Comparison of ENCODE assay signal across 12 mouse cellular contexts in the genomic region with DNA sequence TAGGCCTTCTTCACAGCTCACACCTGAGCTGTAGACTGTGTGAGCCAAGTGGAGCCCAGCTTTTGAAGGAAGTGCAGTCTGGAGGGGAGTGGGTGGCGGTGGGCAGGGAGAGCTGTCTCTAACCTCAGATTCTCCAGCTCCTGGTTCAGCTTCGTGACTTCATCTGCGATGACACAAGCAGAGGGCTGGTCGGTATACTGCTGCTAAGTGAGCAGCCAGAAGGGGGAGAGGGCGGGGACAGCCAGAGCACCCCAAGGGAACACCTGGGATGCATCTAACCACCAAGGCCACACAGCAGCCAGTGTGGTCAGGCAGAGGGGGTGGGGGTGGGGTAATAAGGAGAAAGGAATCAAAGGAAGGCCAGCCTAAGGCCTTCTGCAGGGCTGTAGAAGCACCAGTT. TPM values are rescaled to one million over a fixed set of nuclear protein-coding genes. Genes with fewer than 3 reads are reported as not detected.
DNase-seq lines count a peak whose midpoint lies in the region; ATAC-seq and TF ChIP-seq lines count a peak whose summit lies in the region.
"Had no signal": no experiment of that assay in that cellular context is flagged by ENCODE, and none has a peak within 500 bp of the region (broad histone marks: within the 10 kb centered on the region; RNA-seq: fewer than 3 reads in every experiment).

No protein-coding gene starts in this region.

- peaks cover 11% of the 10 kb centered on the region for H3K4me1 ChIP-seq in heart, embryonic 12.5 days (replicated peaks)
- H3K4me1 ChIP-seq in lung, postnatal 0 days (ENCODE audit: insufficient read depth, low read depth, low read length) = peaks cover 7% of the 10 kb centered on the region; the same call in 1 of the 2 replicates
- peaks cover 10% of the 10 kb centered on the region for H3K4me1 ChIP-seq in intestine, embryonic 15.5 days (replicated peaks)

- no peak for ATAC-seq in heart, embryonic 12.5 days (ENCODE audit: insufficient number of reproducible peaks, low FRiP score)
- no peak for ATAC-seq in lung, postnatal 0 days
- ATAC-seq in intestine, embryonic 15.5 days = no peak
- ATAC-seq in erythroblast, adult 5-6 weeks (replicated peaks; ENCODE audit: low FRiP score, poor library complexity, severe bottlenecking) = no peak

- H3K9me3 ChIP-seq in heart, embryonic 12.5 days (replicated peaks) = no peaks in the 10 kb centered on the region
- H3K9me3 ChIP-seq in lung, postnatal 0 days (ENCODE audit: low read length) = no peaks in the 10 kb centered on the region
- H3K9me3 ChIP-seq in intestine, embryonic 15.5 days = no peaks in the 10 kb centered on the region
- H3K9me3 ChIP-seq: liver, embryonic 15.5 days had no signal

- no peak for DNase-seq in heart, postnatal 25 days (ENCODE audit: low spot score)
- DNase-seq in lung, postnatal 0 days (ENCODE audit: low spot score) = no peak
- no peak for DNase-seq in lung, postnatal 25 days (ENCODE audit: low spot score)
- peak; percentile 57 to 61 for DNase-seq in thymus, postnatal 10 days (ENCODE audit: low spot score in 2 of 2)
- DNase-seq in spleen, postnatal 36 days (ENCODE audit: low spot score in 2 of 2) = no peak
- DNase-seq: adrenal gland, postnatal 36 days had no signal

- H3K4me3 ChIP-seq in heart, embryonic 12.5 days = no peak overlapping the region
- no peak overlapping the region for H3K4me3 ChIP-seq in lung, postnatal 0 days (ENCODE audit: low read depth, low read length)
- no peak overlapping the region for H3K4me3 ChIP-seq in intestine, embryonic 15.5 days (replicated peaks)

- H3K27ac ChIP-seq in heart, embryonic 12.5 days (ENCODE audit: poor library complexity, severe bottlenecking) = no peak overlapping the region
- no peak overlapping the region for H3K27ac ChIP-seq in lung, postnatal 0 days (ENCODE audit: low read length)
- no peak overlapping the region for H3K27ac ChIP-seq in intestine, embryonic 15.5 days
- H3K27ac ChIP-seq: liver, embryonic 15.5 days had no signal

- peak overlapping the region; percentile 53; the same call in 1 of the 2 replicates for H3K9ac ChIP-seq in heart, embryonic 12.5 days
- H3K9ac ChIP-seq in lung, postnatal 0 days (replicated peaks; ENCODE audit: low read depth) = no peak overlapping the region
- no peak overlapping the region for H3K9ac ChIP-seq in intestine, embryonic 15.5 days
- H3K9ac ChIP-seq: liver, embryonic 15.5 days had no signal

- no peak for TF ChIP-seq EP300 in lung, postnatal 0 days (IDR thresholded peaks at IDR 0.05)

- intact Hi-C loops in heart, postnatal 25 days (cut with DNase I) = no loop called here

- peak overlapping the region; percentile 85 for H3K4me2 ChIP-seq in heart, embryonic 12.5 days
- H3K4me2 ChIP-seq in lung, postnatal 0 days (replicated peaks; ENCODE audit: low read depth, low read length) = peak overlapping the region; percentile 70
- H3K4me2 ChIP-seq in intestine, embryonic 15.5 days (replicated peaks) = 0 out of 2 replicates have a peak overlapping the region, but pooled peaks have one; percentile 82

- H3K36me3 ChIP-seq in heart, embryonic 12.5 days = no peaks in the 10 kb centered on the region
- no peaks in the 10 kb centered on the region for H3K36me3 ChIP-seq in lung, postnatal 0 days (ENCODE audit: insufficient read depth, low read length)
- H3K36me3 ChIP-seq in intestine, embryonic 15.5 days = no peaks in the 10 kb centered on the region
- H3K36me3 ChIP-seq: liver, embryonic 15.5 days had no signal

- peaks cover 18% of the 10 kb centered on the region for H3K27me3 ChIP-seq in heart, embryonic 12.5 days (replicated peaks)
- H3K27me3 ChIP-seq in lung, postnatal 0 days (replicated peaks; ENCODE audit: insufficient read depth, low read length) = no peaks in the 10 kb centered on the region
- H3K27me3 ChIP-seq in intestine, embryonic 15.5 days (replicated peaks) = no peaks in the 10 kb centered on the region
- H3K27me3 ChIP-seq: liver, embryonic 15.5 days had no signal

- no peak for TF ChIP-seq CTCF in lung, postnatal 0 days (IDR thresholded peaks at IDR 0.05)

- 63% methylated on average over 5 of the region's 5 CpGs for WGBS in heart, embryonic 12.5 days
- WGBS in lung, postnatal 0 days = 79% methylated on average over 5 of the region's 5 CpGs
- 60% methylated on average over 5 of the region's 5 CpGs for WGBS in intestine, embryonic 15.5 days

RNA-seq across cellular contexts. Expression of gene Bst2, which starts 1.6 kb away (rescaled TPM):
- polyA plus RNA-seq in heart, embryonic 12.5 days (2016; fragmentation: Nextera tagmentation; extraction: Ambion mirVana) = 25.6 and 28.8 TPM in 2 replicates
- 10 to 100 TPM; 17.4 to 22.8 TPM for total RNA-seq in heart, postnatal 25 days (2021)
- 86.2 and 99.8 TPM in 2 replicates for polyA plus RNA-seq in lung, postnatal 0 days (2015; fragmentation: Nextera tagmentation; extraction: Ambion mirVana)
- 43.0 and 45.5 TPM in 2 replicates for polyA plus RNA-seq in intestine, embryonic 15.5 days (2015; fragmentation: Nextera tagmentation; extraction: Ambion mirVana)
- 5.6 and 7.7 TPM in 2 replicates for total RNA-seq in erythroblast, adult 5-6 weeks (2015; ENCODE audit: low replicate concordance)
- total RNA-seq in erythroblast, adult 5-6 weeks (2017; ENCODE audit: low replicate concordance) = 8.2 and 10.1 TPM in 2 replicates

RNA-seq across cellular contexts. Expression of gene Mvb12a, which starts 7.1 kb away (rescaled TPM):
- polyA plus RNA-seq in heart, embryonic 12.5 days (2016; fragmentation: Nextera tagmentation; extraction: Ambion mirVana) = 51.8 and 53.4 TPM in 2 replicates
- total RNA-seq in heart, postnatal 25 days (2021) = 10 to 100 TPM; 27.0 to 31.1 TPM
- 103 and 112 TPM in 2 replicates for polyA plus RNA-seq in lung, postnatal 0 days (2015; fragmentation: Nextera tagmentation; extraction: Ambion mirVana)
- 103 and 115 TPM in 2 replicates for polyA plus RNA-seq in intestine, embryonic 15.5 days (2015; fragmentation: Nextera tagmentation; extraction: Ambion mirVana)
- total RNA-seq in erythroblast, adult 5-6 weeks (2015; ENCODE audit: low replicate concordance) = 11.3 and 18.6 TPM in 2 replicates
- total RNA-seq in erythroblast, adult 5-6 weeks (2017; ENCODE audit: low replicate concordance) = 5.0 and 9.1 TPM in 2 replicates

RNA-seq across cellular contexts. Expression of gene Ccdc194, which starts 10.2 kb away (rescaled TPM):
- 0.83 and 1.4 TPM in 2 replicates for polyA plus RNA-seq in heart, embryonic 12.5 days (2016; fragmentation: Nextera tagmentation; extraction: Ambion mirVana)
- total RNA-seq in heart, postnatal 25 days (2021) = under 1 TPM in 1 of 2 experiments, not detected in 1; 0.14 TPM
- polyA plus RNA-seq in lung, postnatal 0 days (2015; fragmentation: Nextera tagmentation; extraction: Ambion mirVana) = 0.07 and 0.08 TPM in 2 replicates
- polyA plus RNA-seq in intestine, embryonic 15.5 days (2015; fragmentation: Nextera tagmentation; extraction: Ambion mirVana) = 0.32 and 0.43 TPM in 2 replicates
- not detected in 2 replicates for total RNA-seq in erythroblast, adult 5-6 weeks (2015; ENCODE audit: low replicate concordance)
- not detected in 2 replicates for total RNA-seq in erythroblast, adult 5-6 weeks (2017; ENCODE audit: low replicate concordance)
- total RNA-seq: adrenal gland, postnatal 36 days; layer of hippocampus, adult 18-20 months had no signal

RNA-seq across cellular contexts. Expression of gene Tmem221, which starts 23.0 kb away (rescaled TPM):
- polyA plus RNA-seq in heart, embryonic 12.5 days (2016; fragmentation: Nextera tagmentation; extraction: Ambion mirVana) = 0.28 and 0.58 TPM in 2 replicates
- under 1 TPM; 0.31 to 0.36 TPM for total RNA-seq in heart, postnatal 25 days (2021)
- 8.5 and 8.7 TPM in 2 replicates for polyA plus RNA-seq in lung, postnatal 0 days (2015; fragmentation: Nextera tagmentation; extraction: Ambion mirVana)
- 2.1 and 2.8 TPM in 2 replicates for polyA plus RNA-seq in intestine, embryonic 15.5 days (2015; fragmentation: Nextera tagmentation; extraction: Ambion mirVana)
- total RNA-seq in erythroblast, adult 5-6 weeks (2015; ENCODE audit: low replicate concordance) = not detected in 2 replicates
- total RNA-seq in erythroblast, adult 5-6 weeks (2017; ENCODE audit: low replicate concordance) = not detected in 2 replicates
- polyA plus RNA-seq: neural tube, embryonic 11.5 days had no signal

RNA-seq across cellular contexts. Expression of gene Plvap, which starts 24.1 kb away (rescaled TPM):
- polyA plus RNA-seq in heart, embryonic 12.5 days (2016; fragmentation: Nextera tagmentation; extraction: Ambion mirVana) = 184 and 202 TPM in 2 replicates
- 10 to 100 TPM; 26.6 to 35.3 TPM for total RNA-seq in heart, postnatal 25 days (2021)
- polyA plus RNA-seq in lung, postnatal 0 days (2015; fragmentation: Nextera tagmentation; extraction: Ambion mirVana) = 246 and 265 TPM in 2 replicates
- polyA plus RNA-seq in intestine, embryonic 15.5 days (2015; fragmentation: Nextera tagmentation; extraction: Ambion mirVana) = 76.8 and 79.2 TPM in 2 replicates
- 0.84 TPM in 1 of 2 replicates, not detected in the other for total RNA-seq in erythroblast, adult 5-6 weeks (2015; ENCODE audit: low replicate concordance)
- total RNA-seq in erythroblast, adult 5-6 weeks (2017; ENCODE audit: low replicate concordance) = 0.26 TPM in 1 of 2 replicates, not detected in the other

Comparison
In these comparisons a context has a peak if more than half of its experiments do, and no peak if none do; other contexts are left out.
1. DNase-seq: peak in thymus, postnatal 10 days (2 of 2); none in heart, postnatal 25 days (single experiment), lung, postnatal 0 days (single experiment), lung, postnatal 25 days (single experiment) and spleen, postnatal 36 days (0 of 2).
2. Peak in every context shown above with its lines, with median percentiles within 50 percentile points of each other: H3K4me2 ChIP-seq.